Mouse (Mus musculus): ENCODE data around the gene Znrd1as. TPM values are rescaled to one million over a fixed set of nuclear protein-coding genes. Genes with fewer than 3 reads are reported as not detected.

Gene Znrd1as
- polyA plus RNA-seq, 1 experiment from 2014 or later = 4.1 TPM

DNA sequence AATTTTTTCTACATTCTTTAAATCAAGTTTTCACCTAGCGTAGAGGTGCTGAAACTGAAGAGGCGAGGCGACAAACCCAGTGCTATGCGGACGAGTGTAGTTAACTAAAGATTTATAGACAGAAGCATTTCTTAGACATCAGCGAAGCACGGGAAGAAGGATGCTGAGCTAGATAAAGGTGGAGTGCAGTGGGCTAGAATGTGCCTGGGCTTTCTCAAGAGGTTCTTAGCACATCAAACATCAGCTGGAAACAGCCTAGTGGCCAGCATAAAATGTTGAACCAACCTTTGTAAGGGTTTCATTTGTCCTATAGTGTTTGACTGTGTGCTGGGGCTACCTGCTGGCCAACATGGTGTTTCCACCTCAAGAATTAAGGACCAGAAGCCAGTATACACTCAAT lies 42.5 kb downstream of the Znrd1as start, which contains the start of gene Zfp57:
Gene Zfp57, plus strand, starts transcription at position 301 of the 400 bp plus-strand sequence.
- ATAC-seq (no peak), DNase-seq (no peak)
- H3K27me3 ChIP-seq (ENCODE audit: insufficient read depth, low read length) = peaks cover 9% of the 10 kb centered on the region
- H3K4me3 ChIP-seq (ENCODE audit: low read depth, low read length) = no peak within 1 kb of the TSS
- no peak within 1 kb of the TSS for H3K4me2 ChIP-seq (ENCODE audit: low read depth, low read length)
- H3K9me3 ChIP-seq (ENCODE audit: low read length) = no peaks in the 10 kb centered on the region
- WGBS (ENCODE audit: insufficient replicate concordance) = 86% methylated on average over 7 of the region's 7 CpGs
- no peak for TF ChIP-seq EP300 (IDR thresholded peaks at IDR 0.05; ENCODE audit: low read depth)
- no peak for TF ChIP-seq CTCF (IDR thresholded peaks at IDR 0.05; ENCODE audit: low read depth)
- H3K36me3 ChIP-seq (replicated peaks; ENCODE audit: insufficient read depth, low read length) = no peaks in the 10 kb centered on the region
- H3K27ac ChIP-seq (ENCODE audit: low read depth) = no peak within 1 kb of the TSS
- H3K4me1 ChIP-seq (ENCODE audit: insufficient read depth) = peaks cover 6% of the 10 kb centered on the region
- no peak within 1 kb of the TSS for H3K9ac ChIP-seq (replicated peaks)

- Histone ChIP-seq H3K9ac (replicated peaks) (peak overlapping the region; percentile 54), H3K36me3 (replicated peaks; ENCODE audit: insufficient read depth, low read length) (no peaks in the 10 kb centered on the region), H3K27ac (ENCODE audit: low read depth) (peak overlapping the region; percentile 51), H3K4me1 (ENCODE audit: insufficient read depth) (peaks cover 6% of the 10 kb centered on the region), H3K27me3 (ENCODE audit: insufficient read depth, low read length) (peaks cover 9% of the 10 kb centered on the region), H3K4me2 (ENCODE audit: low read depth, low read length) (peak overlapping the region; percentile 75), H3K9me3 (ENCODE audit: low read length) (no peaks in the 10 kb centered on the region), H3K4me3 (ENCODE audit: low read depth, low read length) (peak overlapping the region; percentile 48)
- DNase-seq (peak; percentile 32), ATAC-seq (peak; percentile 54)
- WGBS (ENCODE audit: insufficient replicate concordance) = 2% methylated on average over 49 of the region's 49 CpGs
- TF ChIP-seq CTCF (IDR thresholded peaks at IDR 0.05; ENCODE audit: low read depth) = no peak
- TF ChIP-seq EP300 (IDR thresholded peaks at IDR 0.05; ENCODE audit: low read depth) = no peak
Observed at GRCm38 (mm10) chr17:37002364-37003330, 44.3 kb downstream of the Znrd1as start.

DNA sequence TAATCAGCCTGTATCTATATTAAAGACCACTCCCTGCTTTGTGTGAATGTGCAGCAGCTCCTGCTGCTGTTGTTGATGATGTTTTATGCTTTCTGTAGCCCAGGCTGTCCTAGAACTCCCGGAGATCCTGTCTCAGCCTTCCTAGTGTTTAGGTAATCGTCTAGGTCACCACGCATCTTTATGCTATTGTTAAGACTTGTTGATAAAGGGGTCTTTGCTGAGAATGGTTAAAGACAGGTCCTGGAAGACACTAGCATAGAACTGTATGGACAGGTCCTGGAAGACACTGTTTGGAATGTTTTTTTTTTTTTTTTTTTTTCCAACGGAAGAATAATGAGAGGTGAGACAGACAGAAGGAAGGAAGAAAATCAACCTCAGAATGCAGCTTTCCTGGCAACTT lies 45.0 kb downstream of the Znrd1as start:
- TF ChIP-seq CTCF (IDR thresholded peaks at IDR 0.05; ENCODE audit: low read depth) (no peak), EP300 (IDR thresholded peaks at IDR 0.05; ENCODE audit: low read depth) (no peak)

GRCm38 (mm10) chr17:37008161-37008560 lies 49.8 kb downstream of the Znrd1as start:
- Histone ChIP-seq H3K27ac (ENCODE audit: low read depth) (no peak overlapping the region), H3K9me3 (ENCODE audit: low read length) (no peaks in the 10 kb centered on the region), H3K9ac (replicated peaks) (no peak overlapping the region), H3K4me3 (ENCODE audit: low read depth, low read length) (no peak overlapping the region), H3K36me3 (replicated peaks; ENCODE audit: insufficient read depth, low read length) (no peaks in the 10 kb centered on the region), H3K4me1 (ENCODE audit: insufficient read depth) (no peaks in the 10 kb centered on the region), H3K27me3 (ENCODE audit: insufficient read depth, low read length) (0 out of 2 replicates have a peak, but pooled peaks cover under 1% of the 10 kb centered on the region), H3K4me2 (ENCODE audit: low read depth, low read length) (no peak overlapping the region)
- no peak for ATAC-seq
- 75% methylated on average over 6 of the region's 6 CpGs for WGBS (ENCODE audit: insufficient replicate concordance)
- no peak for DNase-seq
- TF ChIP-seq EP300 (IDR thresholded peaks at IDR 0.05; ENCODE audit: low read depth) (no peak), CTCF (IDR thresholded peaks at IDR 0.05; ENCODE audit: low read depth) (no peak)

More for the DNA sequence above, 45.0 kb downstream of the Znrd1as start:
- Histone ChIP-seq H3K9me3 (ENCODE audit: low read length) (no peaks in the 10 kb centered on the region), H3K4me3 (ENCODE audit: low read depth, low read length) (no peak overlapping the region), H3K27me3 (ENCODE audit: insufficient read depth, low read length) (peaks cover 9% of the 10 kb centered on the region), H3K36me3 (replicated peaks; ENCODE audit: insufficient read depth, low read length) (no peaks in the 10 kb centered on the region), H3K4me2 (ENCODE audit: low read depth, low read length) (peak overlapping the region; percentile 75), H3K4me1 (ENCODE audit: insufficient read depth) (peaks cover 6% of the 10 kb centered on the region), H3K9ac (replicated peaks) (no peak overlapping the region), H3K27ac (ENCODE audit: low read depth) (no peak overlapping the region)
- 53% methylated on average over 4 of the region's 4 CpGs for WGBS (ENCODE audit: insufficient replicate concordance)
- ATAC-seq = no peak
- no peak for DNase-seq

GRCm38 (mm10) chr17:37009460-37010042 lies 51.2 kb downstream of the Znrd1as start:
- Histone ChIP-seq H3K36me3 (replicated peaks; ENCODE audit: insufficient read depth, low read length) (no peaks in the 10 kb centered on the region), H3K27ac (ENCODE audit: low read depth) (no peak overlapping the region), H3K9me3 (ENCODE audit: low read length) (no peaks in the 10 kb centered on the region), H3K4me2 (ENCODE audit: low read depth, low read length) (no peak overlapping the region), H3K9ac (replicated peaks) (no peak overlapping the region), H3K27me3 (ENCODE audit: insufficient read depth, low read length) (no peaks in the 10 kb centered on the region), H3K4me3 (ENCODE audit: low read depth, low read length) (no peak overlapping the region), H3K4me1 (ENCODE audit: insufficient read depth) (no peaks in the 10 kb centered on the region)
- DNase-seq (no peak), ATAC-seq (no peak)
- TF ChIP-seq EP300 (IDR thresholded peaks at IDR 0.05; ENCODE audit: low read depth) (no peak), CTCF (IDR thresholded peaks at IDR 0.05; ENCODE audit: low read depth) (no peak)
- WGBS (ENCODE audit: insufficient replicate concordance) = 62% methylated on average over 17 of the region's 17 CpGs

DNA sequence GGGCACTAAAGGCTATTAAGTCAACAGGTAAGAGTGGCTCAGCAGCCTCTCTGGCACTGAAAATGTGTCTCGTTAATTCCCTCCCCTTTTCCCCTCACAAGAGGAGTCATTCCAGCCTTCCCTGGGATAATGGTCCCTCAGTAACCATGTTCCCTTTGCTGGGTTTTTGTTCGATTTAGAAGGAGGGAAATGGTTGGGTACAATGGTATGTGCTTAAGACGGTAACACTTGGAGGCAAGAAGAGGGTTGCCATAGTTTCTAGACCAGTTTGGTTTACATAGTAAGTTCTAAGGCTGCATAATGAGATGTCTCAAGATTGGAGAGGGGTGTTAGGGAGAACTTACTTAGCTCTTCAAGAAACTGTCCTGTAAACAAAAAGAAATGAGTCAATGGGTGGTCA lies 53.3 kb downstream of the Znrd1as start:
- no peak for DNase-seq
- Histone ChIP-seq H3K4me1 (ENCODE audit: insufficient read depth) (no peaks in the 10 kb centered on the region), H3K4me3 (ENCODE audit: low read depth, low read length) (no peak overlapping the region), H3K9me3 (ENCODE audit: low read length) (no peaks in the 10 kb centered on the region), H3K9ac (replicated peaks) (no peak overlapping the region), H3K27me3 (ENCODE audit: insufficient read depth, low read length) (no peaks in the 10 kb centered on the region), H3K36me3 (replicated peaks; ENCODE audit: insufficient read depth, low read length) (no peaks in the 10 kb centered on the region), H3K4me2 (ENCODE audit: low read depth, low read length) (no peak overlapping the region), H3K27ac (ENCODE audit: low read depth) (no peak overlapping the region)
- TF ChIP-seq CTCF (IDR thresholded peaks at IDR 0.05; ENCODE audit: low read depth) (no peak), EP300 (IDR thresholded peaks at IDR 0.05; ENCODE audit: low read depth) (no peak)
- no peak for ATAC-seq
- 76% methylated on average over 3 of the region's 3 CpGs for WGBS (ENCODE audit: insufficient replicate concordance)
